Mouse (Mus musculus) splenic B cell, adult 2 months (primary cell): ENCODE data around the gene Olfr62.
A peak's percentile ranks its signal among the peaks of the same experiment; 100 is the strongest.

Source experiments
- DNase-seq: peaks from one replicate; pipeline ENCODE4 v3.0.0-alpha.2; 2011; ENCODE audit warnings: low read depth, low spot score
- H3K27me3 ChIP-seq: 2 replicates; pipeline ENCODE4 v1.6.1; 2012; ENCODE audit warnings: mild to moderate bottlenecking, low read length, moderate library complexity, mixed read lengths; ENCODE audit not compliant: control insufficient read depth, poor library complexity, insufficient read depth, severe bottlenecking
- H3K36me3 ChIP-seq: 2 replicates; pipeline ENCODE4 v1.6.1; 2012; ENCODE audit warnings: mild to moderate bottlenecking, low read length, moderate library complexity, mixed read lengths; ENCODE audit not compliant: control insufficient read depth, poor library complexity, insufficient read depth, severe bottlenecking

Gene Olfr62

DNA sequence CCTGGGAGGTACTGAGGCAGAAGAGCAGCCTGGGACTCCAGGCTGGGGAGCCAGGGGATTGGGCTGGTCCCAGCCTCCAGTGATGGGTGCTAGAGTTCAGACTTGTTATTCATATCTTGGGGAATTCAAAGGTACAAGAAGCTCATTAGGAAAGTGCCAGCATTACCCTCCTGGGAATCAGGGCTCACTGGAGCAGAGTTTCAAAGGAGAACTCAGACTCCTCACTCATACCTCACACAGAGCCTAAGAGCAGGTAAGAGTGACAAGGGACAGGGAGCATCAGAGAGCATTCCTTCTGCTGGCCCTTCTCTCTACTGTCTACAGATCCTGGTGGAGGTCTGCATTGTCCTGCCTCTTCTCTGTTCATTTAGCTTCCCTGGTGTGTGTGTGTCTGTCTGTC lies at the start of gene Olfr62:
TSS of gene Olfr62 (plus strand) at position 301 of the 400 bp plus-strand sequence.
- Histone ChIP-seq H3K27me3 (no peaks in the 10 kb centered on the region), H3K36me3 (no peaks in the 10 kb centered on the region)
- DNase-seq, result no peak

DNA sequence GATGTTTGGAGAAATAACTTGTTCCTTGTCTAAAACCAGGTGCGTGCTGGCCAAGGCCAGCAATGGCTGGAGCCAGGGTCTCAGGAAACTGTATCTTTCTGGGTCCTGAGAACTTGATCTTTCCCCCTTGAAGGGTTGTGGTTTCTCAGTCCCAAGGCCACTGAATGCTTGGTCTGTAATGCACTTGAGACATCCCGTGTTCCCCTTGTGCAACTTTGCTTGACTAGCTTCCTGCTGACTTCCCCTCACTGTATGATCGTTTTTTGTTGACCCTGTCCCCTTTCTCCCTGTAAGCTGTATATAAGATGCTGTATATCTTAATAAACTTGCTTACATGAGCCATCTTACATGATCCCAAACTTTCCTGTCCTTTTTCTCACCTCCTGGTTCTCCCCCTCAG lies 48.9 kb upstream of the Olfr62 start:
- H3K27me3 ChIP-seq, result no peaks in the 10 kb centered on the region
- no peak for DNase-seq
- H3K36me3 ChIP-seq, result no peaks in the 10 kb centered on the region

DNA sequence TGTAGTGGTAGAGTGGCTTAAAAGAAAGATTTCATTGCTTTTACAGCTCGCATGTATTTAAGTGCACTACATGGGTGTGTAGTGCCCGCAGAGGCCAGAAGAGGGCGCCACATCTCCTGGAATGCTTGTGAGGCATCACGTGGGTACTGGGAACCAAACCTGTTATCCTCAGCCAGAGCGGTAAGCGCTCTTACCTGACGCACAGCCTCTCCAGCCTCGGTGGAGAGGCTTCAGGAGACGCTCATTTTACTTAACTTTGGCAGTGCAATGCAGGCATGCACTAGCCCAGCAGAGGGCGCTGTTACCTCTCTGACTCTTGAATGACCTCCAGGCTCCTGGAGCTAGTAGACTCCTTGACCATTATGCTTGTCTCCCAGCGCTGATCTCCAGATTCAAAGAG lies 46.1 kb upstream of the Olfr62 start:
- Histone ChIP-seq H3K27me3 (no peaks in the 10 kb centered on the region), H3K36me3 (no peaks in the 10 kb centered on the region)
- peak; percentile 36 for DNase-seq

DNA sequence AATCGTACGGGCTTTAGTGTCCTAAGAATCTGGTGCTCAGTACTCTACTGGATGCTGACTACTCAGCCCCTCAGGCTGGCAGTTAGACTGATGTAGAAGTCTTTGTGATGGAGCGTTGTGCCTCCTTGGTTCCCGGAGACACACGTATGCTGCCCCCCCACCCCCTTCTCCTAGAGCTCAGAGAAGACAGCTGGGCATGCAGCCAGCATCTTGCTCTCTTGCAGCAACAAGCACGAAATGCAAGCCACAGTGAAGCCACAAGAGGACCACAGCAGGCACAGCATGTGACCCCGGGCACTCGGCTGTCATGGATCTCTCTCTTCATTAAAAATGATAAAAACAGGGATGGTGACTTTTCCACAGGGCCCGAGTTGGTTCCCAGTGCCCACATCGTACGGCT lies 43.3 kb upstream of the Olfr62 start:
- no peaks in the 10 kb centered on the region for H3K27me3 ChIP-seq
- DNase-seq, result no peak
- H3K36me3 ChIP-seq, result no peaks in the 10 kb centered on the region

DNA sequence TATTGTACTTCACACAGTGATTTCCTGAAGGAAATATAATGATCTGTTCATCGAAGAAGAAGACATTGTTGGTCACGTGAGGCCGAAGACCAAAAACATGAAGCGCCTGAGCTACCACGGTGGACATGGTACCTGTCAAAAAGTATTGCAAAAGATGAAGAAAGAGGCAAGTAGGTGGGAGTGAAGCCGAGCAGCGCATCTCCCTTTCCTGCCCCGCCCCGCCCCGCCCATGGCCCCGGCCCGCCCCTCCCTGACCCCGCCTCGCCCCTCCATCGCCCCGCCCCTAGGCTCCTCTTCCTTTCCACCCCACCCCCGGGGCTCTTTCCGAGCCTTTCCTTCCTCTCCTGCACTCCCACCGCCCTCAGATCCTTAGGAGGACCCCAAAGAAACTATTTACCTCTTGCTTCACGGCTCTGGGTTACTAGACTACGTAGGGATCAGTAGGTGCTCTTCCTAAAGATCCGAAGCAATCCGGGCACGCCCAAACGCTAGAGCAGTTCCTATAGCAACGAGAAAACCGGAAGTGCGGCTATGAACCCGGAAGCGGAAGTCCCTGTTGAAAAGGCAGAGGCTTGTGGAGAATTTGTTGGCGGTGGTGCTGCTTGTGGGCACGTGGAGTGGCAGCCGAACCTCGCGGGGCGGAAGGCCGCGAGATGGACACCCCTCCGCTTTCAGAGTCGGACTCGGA lies 38.3 kb upstream of the Olfr62 start, which contains the start of the genes Cfap57 and Ebna1bp2:
TSS of gene Cfap57 (minus strand) at position 499 of the 688 bp plus-strand sequence.
TSS of gene Ebna1bp2 (plus strand) at position 521 of the 688 bp plus-strand sequence.
- Histone ChIP-seq H3K27me3 (no peaks in the 10 kb centered on the region), H3K36me3 (peaks cover 5% of the 10 kb centered on the region)
- DNase-seq, result peak; percentile 96

DNA sequence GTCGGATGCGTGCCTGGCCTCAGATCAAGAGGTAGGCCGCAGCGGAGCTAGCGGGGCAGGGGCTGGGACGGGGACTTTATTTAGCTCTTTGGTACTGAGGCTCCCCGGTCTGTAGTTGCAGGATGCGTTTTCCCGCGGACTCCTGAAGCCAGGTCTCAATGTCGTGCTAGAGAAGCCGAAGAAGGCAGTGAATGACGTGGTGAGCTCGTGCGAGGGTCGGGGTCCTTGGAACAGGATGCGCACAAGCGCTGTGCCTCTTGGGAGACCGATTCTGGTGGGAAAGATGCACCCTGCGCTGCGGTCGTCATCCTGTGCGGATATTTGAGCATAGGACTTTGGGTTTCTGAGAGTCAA lies 37.8 kb upstream of the Olfr62 start:
- H3K27me3 ChIP-seq, result no peaks in the 10 kb centered on the region
- DNase-seq, result no peak
- peaks cover 6% of the 10 kb centered on the region for H3K36me3 ChIP-seq

DNA sequence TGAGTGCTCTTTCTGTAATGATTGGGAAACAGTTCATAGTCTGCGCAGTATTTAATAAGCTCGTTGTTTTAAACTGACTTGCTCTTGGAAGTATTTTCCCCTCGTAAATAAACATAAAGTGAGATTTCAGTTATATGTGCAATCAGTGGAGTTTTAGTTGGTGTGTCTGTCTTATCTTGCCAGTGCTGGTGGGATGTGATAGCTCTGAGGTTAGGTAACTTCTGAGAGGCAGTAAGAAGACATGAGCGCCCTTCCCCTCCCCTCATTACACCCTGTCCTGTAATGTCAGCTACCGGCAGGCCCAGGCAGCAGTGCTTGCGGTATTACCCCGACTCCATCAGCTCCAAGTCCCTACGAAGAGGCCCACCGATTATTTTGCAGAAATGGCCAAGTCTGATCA lies 37.0 kb upstream of the Olfr62 start:
- DNase-seq, result no peak
- peaks cover 10% of the 10 kb centered on the region for H3K36me3 ChIP-seq
- H3K27me3 ChIP-seq, result no peaks in the 10 kb centered on the region

DNA sequence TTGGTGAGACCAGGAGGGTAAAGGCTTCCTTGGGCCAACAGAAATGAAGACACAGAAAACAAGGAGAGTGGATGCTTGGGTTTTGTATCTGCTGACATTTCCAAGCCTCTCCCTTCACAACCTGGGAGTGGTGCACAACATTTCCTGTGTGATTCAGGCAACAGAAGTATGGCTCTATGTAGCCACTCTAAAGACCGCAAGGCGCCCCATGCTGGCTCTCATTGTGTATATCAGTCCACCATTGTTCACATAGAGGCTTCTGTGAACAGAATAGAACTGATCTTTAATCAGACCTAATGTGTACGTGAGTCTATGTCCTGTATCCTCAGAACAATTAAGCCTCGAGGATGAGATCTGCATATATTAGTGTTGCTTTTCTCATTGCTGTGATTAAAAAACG lies 28.5 kb upstream of the Olfr62 start:
- no peak for DNase-seq
- Histone ChIP-seq H3K36me3 (peaks cover 5% of the 10 kb centered on the region), H3K27me3 (no peaks in the 10 kb centered on the region)

DNA sequence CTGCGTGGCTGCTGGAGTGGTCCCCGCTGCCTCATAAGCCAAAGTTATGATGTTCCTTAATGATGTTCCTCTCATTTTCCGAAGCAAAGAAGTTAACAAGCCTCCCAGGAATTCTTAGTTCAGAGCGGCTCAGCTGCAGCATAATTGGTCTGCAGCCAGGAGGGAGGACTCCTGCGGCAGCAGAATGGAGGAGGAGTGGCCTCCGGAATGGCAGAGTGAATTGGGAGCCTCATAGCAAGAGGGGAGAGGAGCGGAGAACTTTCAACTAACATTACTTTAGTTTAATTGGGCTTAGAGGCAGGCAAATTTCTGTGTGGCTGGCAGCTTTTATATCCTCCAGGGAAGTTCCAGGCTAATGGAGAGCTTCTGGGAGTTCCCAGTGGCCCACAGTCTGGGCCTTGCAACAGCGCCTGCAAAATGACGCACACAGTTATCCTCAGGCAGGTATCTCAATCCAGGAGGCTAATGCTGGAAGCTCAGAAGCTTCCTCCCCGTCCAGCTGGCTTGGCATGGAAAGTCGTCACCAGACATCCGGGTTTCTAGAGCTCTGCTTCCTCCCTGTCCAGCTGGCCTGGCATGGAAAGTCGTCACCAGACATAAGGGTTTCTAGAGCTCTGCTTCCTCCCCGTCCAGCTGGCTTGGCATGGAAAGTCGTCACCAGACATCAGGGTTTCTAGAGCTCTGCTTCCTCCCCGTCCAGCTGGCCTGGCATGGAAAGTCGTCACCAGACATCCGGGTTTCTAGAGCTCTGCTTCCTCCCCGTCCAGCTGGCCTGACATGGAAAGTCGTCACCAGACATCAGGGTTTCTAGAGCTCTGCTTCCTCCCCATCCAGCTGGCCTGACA lies 16.2 kb upstream of the Olfr62 start:
- H3K36me3 ChIP-seq, result no peaks in the 10 kb centered on the region
- no peaks in the 10 kb centered on the region for H3K27me3 ChIP-seq
- DNase-seq, result no peak

DNA sequence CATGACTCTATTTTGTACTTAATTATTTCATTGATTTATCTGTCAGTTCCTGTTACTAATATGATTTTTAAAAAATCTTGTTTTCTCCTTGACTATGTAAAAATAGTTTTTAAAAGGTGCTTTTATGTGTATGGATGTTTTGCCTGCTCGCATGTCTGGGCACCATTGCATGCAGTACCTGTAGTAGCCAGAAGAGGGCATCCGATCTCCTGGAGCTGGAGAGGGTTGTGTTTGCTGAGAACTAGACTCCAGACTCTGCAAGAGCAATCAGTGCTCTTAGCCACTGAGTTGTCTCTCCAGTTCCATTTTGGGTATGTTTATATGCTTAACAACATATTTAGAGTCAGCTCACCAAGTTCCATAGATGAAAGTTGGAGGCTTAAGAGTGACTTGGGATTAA lies 13.5 kb upstream of the Olfr62 start:
- DNase-seq, result peak; percentile 77
- no peaks in the 10 kb centered on the region for H3K27me3 ChIP-seq
- no peaks in the 10 kb centered on the region for H3K36me3 ChIP-seq

DNA sequence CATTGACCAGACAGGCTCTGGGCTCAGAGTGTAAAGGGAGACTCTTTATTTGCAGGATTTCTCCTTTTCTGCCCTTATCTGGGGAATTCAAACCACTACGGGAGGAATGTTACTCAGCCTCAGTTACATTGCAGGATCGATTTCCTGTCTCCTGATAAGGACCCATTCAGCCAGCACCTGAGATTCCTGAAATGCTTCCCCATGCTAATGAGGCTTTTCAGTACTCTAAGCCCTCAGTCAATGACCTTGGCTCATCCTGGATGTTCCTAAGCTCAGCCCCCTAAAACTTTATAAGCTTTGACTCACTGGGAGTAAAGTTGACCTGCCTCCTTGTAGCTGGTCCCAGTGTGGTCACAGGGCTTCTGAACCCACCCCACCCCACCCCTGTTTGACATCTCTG lies 28.3 kb downstream of the Olfr62 start:
- Histone ChIP-seq H3K36me3 (no peaks in the 10 kb centered on the region), H3K27me3 (no peaks in the 10 kb centered on the region)
- no peak for DNase-seq

DNA sequence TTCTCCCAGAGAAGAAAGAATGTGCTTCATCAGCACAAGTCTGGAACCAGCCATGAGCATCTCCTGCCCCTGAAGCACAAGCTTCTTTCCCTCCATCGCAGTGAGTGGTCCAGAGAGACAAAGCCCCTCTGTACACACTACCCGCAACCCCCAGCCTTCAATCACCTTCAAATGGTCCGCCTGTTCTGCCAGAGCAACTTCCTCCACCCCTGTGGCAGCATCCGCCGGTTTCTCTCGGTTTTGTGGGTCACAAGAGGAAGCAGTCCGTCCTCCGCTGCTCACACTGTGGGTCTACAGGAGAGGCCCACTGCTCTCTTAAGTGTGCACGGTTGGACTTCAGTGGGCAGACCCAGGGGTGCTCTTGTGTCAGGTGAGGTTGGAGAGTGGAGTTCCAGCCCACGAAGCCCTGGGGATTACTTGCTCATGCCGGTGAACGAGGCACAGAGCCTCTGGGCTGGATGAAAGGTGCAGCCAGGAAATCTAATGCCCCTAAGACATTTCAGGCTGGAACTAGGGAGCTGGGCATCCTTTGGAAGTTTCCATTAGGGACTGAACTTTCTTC lies 33.7 kb downstream of the Olfr62 start, which contains the start of gene Olfr1342:
TSS of gene Olfr1342 (minus strand) at position 345 of the 562 bp plus-strand sequence.
- no peak for DNase-seq
- no peaks in the 10 kb centered on the region for H3K27me3 ChIP-seq
- H3K36me3 ChIP-seq, result no peaks in the 10 kb centered on the region

DNA sequence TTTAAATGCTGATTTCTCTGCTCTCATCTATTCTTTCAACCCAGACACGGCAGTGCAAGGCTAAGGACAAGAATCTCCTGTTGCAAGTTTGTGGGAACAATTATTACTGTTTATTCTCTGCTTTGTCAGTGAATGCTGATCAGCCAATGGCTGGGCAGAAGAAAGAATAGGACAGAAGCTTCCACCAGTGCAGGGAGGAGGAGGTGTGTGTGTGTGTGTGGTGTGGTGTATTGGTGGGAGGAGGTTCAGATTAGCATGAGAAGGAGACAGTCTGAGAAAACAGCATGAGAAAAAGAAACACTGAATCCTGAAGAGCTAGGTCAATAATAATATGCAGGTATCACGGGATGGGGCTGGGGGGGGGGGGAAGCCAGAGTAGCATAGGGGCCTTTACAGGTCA lies 35.1 kb downstream of the Olfr62 start:
- no peak for DNase-seq
- no peaks in the 10 kb centered on the region for H3K36me3 ChIP-seq
- H3K27me3 ChIP-seq, result no peaks in the 10 kb centered on the region

DNA sequence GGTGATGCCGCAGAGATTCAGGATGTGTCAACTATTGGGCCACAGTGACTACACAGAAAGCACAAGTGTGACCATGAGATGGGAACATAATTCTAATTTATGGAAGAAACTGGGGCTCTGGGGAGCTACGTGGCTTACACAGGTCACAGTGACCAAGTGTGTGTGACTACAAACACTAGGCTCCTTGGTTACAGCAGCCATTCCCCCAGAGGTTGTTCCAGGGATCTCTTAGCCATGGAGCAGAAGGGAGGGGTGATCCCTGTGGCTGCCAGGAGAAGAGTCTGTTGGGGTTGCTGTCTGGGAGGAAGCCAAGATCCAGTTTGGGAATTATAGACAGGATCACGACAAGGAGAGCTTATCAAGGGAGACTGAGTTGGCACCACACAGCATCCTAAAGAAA lies 44.5 kb downstream of the Olfr62 start, which contains the start of gene Olfr1341:
TSS of gene Olfr1341 (plus strand) at position 301 of the 400 bp plus-strand sequence.
- no peak for DNase-seq
- H3K36me3 ChIP-seq, result no peaks in the 10 kb centered on the region
- H3K27me3 ChIP-seq, result no peaks in the 10 kb centered on the region; the same call in 1 of the 2 replicates

DNA sequence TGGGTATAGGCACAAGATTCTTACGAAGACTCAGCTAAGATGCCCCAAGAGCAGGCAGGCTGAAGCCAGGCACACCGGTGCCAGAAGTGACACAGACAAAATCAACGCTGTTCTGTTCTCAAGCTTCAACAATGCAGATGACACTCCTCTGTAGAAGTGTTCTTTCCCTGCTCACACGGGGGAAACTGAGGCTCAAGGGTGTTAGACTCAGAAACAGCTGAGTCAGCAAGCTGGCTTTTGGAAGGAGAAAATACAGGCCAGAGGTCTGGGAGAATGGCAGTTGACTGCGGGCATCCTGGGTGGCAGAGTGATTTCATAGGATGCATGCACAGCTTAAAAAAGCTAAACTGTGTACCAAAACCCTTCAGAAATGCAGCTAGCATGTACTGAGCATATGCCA lies 49.3 kb downstream of the Olfr62 start:
- H3K36me3 ChIP-seq, result no peaks in the 10 kb centered on the region
- H3K27me3 ChIP-seq, result no peaks in the 10 kb centered on the region; the same call in 1 of the 2 replicates
- DNase-seq, result no peak
